Mouse (Mus musculus): ENCODE data around the gene B4galnt4.

B4galnt4 gene

GRCm38 (mm10) chr7:141120605-141121004 lies 59.7 kb downstream of the B4galnt4 start:
- DNase-seq (ENCODE audit: low spot score in 2 of 2), result no peak

GRCm38 (mm10) chr7:141121051-141121531 lies 60.2 kb downstream of the B4galnt4 start:
- no peak for DNase-seq (ENCODE audit: low spot score in 2 of 2)

All from frontal cortex, postnatal 10 days (tissue).